Mouse (Mus musculus): ENCODE results near the gene Zbtb8a.
"Not testable (repeated sequence)": the region's sequence is repeated elsewhere in the genome, so short reads cannot be mapped to it uniquely, and the experiment has no call there.

Gene Zbtb8a

DNA sequence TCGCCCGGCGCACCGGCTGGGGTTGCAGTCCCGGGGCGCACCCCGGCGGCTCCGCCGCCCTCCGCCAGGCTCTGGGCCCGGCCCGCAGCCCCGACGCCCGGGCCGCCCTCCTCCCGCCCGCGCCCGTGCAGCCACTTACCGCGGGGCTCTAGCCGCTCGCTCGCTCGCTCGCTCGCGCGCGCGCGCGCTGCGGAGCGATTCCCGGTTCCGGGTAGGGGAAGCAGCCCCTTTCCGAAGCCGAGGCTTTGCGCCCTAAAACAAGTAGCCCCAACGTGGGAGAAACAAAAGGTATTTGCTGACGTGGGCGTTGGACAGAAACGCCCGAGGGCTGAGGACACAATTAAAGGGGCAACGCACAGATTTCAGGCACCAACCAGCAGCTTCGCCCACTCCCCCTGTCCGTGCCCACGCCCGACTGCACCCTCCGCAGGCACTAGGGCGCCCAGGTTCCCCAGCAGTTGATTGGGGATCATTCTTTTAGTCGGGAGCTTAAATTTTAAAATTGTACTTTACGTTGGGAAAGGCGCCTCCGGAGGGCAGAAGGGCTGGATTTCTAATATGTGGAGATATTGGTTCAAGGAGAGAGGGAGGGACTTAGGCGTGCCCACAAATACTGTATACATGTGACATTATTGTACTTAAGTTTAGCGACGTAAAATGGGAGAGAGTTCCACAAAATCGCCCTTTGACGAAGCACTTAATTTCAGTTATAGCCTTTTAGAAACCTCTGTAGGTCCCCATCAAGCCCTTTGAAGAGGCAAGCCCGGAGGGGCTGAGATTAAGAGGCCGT is at the start of gene Zbtb8a:
TSS of gene Zbtb8a (minus strand) at position 516 of the 790 bp plus-strand sequence.
- peak in 1 of 2 experiments; percentile 34 for DNase-seq

DNA sequence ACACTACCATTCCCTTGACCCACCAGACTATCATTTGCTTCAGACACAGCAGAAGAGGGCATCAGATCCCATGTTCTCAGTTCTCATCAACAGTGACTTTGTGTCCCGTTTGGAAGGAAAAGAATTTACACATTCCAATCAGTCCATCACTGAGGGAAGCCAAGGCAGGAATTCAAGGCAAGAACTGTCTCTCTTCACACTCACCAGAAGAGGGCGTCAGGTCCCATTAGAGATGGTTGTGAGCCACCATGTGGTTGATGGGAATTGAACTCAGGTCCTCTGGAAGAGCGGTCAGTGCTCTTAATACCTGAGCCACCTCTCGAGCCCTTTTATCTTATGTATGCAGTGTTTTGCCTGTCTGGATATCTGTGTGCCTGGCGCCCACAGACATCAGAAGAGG is 40.4 kb upstream of the Zbtb8a start:
- DNase-seq = no peak

DNA sequence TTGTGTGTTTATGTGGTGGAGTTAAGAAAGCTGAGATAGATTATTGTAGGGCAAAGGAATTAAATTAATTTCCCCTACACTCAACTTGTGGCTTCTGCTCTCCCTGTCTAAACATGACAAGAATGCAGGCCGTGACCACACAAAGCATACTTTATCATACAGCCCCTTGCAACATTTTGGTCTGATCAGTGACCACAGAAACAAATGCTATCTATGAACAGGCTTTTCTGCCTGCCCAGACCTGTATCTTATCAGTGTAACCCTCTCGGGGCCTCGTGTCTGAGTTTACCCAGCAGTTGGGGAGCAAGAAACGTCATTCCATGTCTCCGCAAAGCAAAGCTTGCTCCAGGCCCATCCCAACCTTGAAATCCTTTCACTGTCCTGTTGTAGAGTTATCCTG is 38.6 kb upstream of the Zbtb8a start:
- DNase-seq = no peak

DNA sequence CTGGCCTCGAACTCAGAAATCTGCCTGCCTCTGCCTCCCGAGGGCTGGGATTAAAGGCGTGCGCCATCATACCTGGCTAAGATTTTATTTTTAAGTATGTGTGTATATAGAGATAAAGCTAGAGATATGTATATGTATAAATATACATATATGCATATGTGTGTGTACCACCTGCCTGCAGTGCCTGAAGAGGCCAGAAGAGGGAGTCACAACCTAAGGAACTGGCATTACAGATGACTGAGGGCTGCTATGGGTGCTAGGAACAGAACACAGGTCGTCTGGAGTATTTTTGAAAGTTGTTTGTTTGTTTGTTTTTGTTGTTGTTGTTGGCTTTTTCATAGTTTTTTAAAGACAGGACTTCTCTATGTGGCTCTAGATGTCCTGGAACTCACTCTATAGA is 38.0 kb upstream of the Zbtb8a start:
- DNase-seq = no peak

DNA sequence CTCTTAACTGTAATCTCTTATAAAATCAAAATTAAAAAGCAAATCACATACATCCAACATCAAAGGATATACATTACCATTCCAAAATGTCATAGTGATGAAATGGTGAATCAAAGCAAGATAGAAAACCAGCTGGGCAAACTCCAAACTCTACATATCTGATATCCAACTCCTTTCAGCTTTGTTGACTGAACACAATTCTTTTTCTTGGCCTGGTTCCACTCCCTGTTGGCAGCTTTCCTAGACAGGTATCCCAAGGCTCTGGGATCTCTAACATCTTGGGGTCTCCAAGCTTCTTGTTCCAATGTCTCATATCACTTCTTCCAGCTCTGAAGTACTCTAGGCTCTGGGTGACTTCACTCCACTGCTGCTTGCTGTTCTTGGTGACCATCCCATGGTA is 33.1 kb upstream of the Zbtb8a start:
- no peak for DNase-seq

DNA sequence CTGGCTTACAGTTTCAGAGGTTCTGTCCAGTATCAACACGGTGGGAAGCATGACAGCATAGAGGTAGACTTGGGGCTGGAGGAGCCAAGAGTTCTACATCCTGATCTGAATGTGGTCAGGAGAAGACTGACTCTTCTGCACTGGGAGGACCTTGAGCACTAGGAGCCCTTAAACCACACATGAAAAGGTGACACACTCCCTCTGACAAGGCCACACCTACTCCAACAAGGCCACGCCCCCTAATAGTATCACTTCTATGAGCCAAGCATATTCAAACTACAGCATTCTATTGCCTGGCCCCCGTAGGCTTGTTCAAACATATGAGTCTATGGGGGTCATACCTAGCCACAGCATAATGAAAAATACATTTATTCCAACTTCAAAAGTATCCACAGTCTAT is 32.6 kb upstream of the Zbtb8a start:
- DNase-seq = not testable (repeated sequence)

DNA sequence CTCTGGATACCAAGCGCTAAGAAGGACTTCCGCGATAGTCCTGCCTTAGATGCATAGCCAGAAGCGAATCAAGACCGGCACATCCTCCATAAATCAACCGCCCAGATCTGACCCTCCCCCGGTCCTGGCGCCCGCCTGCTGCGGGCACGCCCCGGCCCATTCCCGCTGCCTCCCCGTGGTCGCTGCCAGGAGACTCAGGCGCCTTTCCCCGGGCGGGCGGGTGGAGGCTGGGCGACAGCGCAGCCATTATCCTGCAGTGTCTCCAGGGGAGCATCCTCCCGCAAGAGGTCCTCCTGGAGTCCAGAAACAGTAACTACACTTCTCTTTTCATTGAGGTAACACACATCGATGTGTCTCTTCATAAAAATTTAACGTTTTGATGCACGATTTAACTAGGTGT is 28.5 kb upstream of the Zbtb8a start:
- peak; percentile 61 to 65 for DNase-seq

DNA sequence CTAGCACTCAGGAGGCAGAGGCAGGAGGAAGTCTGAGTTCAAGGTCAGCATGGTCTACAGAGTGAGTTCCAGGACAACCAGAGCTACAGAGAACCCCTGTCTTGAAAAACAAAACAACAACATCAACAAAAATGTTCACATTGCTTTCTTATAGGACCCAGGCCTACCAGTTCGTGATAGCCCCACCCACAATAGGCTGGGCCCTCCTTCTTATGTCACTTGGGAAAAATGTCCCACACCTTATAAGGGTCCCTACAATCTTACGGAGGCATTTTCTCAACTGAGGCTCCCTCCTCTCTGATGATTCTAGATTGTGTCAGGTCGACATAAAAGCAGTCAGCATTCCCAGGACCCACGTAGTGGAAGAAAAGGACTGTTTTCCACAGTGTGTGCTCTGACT is 21.9 kb upstream of the Zbtb8a start:
- no peak for DNase-seq

DNA sequence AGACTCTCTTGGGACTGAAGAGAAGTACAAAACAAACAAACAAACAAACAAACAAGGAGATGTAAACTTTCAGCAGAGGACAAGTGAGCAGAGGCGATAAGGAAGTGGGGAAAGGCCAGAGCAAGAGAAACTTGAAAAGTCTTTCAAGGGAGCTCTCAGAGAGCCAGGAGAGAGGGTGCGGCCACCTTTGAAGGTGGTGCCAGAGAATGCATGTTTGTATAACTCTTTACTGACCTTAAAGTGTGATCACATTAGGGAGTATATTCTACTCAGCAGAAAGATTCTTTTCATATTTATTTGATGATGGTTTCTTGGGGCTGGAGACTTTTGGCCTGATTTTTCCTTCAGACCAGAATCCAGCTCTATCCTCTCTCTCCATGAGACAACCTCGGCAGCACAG is 19.0 kb upstream of the Zbtb8a start:
- DNase-seq = no peak

DNA sequence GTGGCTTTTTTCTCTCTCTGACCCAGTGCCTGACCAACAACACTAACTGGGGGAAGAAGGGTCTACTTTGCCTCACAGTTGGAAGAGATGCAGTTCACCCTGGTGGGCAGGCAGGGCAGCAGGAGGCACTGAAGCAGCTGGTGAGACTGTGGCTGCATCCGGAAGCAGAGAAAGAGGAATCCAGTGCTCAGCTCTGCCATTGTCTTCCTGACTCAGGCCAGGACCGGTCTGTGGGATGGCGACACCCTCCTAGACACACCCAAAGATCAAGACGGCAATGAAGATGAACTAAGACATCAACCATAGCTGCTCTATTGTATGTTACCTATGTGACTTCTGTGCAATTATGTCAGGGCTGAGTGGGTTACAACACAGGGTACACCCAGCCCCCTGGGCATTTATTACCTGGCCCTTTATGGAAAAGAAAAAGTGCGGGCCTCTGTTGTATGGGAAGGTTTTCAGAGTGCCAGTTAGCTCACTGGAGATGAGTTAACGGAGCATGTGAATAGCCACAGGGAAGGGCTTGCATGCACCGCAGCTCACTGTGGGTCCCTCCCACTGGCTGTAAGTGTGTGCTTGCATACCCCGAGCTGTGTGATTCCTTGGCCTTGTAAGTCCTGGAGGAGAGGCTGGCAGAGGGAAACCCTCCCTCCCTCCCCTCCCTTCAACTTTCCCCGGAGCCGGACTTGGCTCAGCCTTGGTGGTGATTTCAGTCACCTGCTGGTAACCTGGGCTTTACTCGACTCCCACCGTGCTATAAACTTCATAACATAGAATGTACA is 16.4 kb upstream of the Zbtb8a start:
- DNase-seq = no peak

DNA sequence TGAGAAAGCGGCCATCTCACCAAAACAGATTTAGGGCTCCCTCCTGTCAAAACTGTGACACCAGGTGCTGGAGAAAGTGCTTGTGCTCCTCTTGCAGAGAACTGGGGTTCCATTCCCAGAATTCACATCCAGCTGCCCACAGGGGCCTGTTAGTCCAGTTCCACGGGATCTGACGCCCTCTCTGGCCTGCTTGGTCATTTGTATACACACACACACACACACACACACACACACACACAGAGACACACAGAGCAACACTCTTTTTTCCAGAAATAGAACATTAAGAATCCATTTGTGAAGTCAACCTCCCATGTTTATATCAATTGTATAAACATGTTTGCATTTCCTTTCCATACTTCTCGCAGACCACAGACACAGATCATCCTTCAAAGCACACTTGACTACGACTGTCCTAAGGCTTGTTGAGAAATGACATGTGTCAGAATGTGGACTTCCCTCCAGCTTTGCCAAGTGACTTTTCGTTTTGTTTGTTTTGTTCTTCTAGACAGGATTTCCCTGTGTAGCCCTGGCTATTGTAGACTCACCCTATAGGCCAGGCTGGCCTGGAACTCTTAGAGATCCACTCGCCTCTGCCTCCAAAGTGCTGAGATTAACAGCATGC is 13.1 kb upstream of the Zbtb8a start:
- no peak for DNase-seq

DNA sequence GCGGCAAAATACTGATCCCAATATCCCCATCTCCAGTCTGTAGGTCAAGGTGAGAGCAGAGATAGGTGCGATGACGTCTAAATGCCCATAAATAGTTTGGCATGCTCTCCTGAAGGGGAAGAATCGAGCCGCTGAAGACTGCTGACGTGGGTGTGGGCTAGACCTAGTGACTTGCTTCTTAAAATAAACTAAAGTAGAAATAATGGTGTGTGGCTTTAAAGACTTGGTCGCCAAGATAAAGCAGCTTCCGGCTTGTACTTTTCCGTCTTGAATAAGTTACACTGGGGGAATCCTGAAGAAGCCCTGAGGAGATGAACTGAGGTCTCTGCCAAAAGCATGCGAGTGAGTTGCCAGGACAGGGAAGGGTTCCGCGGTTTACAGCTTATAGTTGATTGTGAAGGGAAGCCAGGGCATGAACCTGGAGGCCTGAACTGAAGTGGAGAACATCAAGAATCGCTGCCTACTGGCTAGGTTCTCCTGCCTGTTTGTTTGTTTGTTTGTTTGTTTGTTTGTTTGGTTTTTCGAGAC is 12.4 kb upstream of the Zbtb8a start:
- no peak for DNase-seq

DNA sequence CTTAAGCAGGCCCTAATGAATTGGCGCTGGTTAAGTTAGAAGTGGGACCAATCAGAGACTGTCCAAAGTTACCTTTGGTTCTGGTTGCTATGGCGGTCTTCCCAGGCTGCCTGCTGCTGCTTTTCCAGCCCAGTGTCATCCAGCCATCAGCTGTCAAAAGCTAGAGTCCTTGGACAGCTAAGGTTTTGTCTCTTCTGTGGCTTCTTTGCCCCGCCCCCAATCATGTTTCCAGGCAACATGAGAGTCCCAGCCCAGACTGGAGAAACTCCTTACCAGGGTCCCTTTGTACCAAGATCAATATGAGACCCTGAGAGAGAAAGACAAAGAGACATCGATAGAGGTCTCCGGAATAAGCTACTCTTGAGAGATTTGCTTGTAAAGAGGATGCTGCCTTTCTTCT is 10.5 kb upstream of the Zbtb8a start:
- DNase-seq = no peak

DNA sequence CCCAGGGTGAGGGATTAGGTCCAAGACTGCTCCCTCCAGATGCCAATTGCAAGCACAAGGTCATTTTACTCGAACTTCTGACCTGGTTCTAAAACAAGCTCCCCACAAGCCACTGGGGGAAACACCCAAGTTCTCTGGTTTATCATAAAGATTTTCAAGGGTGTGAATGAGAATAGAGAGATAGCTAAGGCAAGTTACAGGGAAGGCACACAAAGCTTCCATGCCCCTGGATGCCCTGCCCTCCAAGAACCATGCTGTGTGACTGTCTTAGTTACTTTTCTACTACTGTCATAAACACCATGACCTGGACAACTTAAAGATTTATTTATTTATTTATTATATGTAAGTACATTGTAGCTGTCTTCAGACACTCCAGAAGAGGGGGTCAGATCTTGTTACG is 9.1 kb upstream of the Zbtb8a start:
- no peak for DNase-seq

DNA sequence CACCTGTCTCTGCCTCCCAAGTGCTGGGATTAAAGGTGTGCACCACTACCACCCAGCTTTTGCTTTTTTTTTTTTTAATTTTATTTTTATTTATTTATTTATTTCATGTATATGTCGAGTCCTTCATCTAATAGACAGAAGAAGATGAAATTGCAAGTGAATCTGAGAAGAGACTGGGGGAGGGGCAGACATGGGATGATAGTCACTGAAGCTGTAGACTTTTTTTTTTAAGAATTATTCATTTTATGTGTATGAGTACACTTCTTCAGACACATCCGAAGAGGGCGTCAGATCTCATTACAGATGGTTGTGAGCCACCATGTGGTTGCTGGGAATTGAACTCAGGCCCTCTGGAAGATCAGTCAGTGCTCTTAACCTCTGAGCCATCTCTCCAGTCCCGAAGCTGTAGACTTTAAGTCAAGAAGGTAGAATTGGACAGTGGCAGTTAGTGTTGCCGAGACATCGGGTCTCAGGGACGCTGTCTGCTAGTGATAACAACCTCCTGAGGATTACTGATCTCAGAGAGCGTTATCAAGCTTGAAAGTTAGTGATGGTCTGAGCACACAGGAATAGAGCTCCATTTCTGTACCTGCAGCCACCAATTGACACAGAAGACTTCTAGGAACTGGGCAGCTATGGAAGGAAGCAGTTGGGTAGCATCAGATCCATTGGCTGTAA is 8.5 kb upstream of the Zbtb8a start:
- DNase-seq = no peak

DNA sequence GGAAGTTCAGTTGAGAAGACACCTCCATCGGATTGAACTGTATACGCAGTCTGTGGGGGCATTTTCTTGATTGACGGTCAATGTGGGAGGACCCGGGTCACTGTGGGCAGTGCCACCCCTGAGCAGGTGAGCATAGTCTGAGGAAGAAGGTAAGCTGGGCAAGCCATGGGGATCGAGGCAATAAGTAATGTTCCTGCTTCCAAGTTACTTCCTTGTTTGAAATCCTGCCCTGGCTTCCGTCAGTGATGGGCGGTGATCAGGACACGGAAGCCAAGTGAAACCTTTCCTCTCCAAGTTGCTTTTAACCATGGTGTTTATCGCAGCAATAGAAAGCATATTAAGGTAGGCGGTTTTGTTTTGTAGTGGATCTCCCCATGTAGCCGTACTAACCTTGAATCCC is 7.8 kb upstream of the Zbtb8a start:
- no peak for DNase-seq

DNA sequence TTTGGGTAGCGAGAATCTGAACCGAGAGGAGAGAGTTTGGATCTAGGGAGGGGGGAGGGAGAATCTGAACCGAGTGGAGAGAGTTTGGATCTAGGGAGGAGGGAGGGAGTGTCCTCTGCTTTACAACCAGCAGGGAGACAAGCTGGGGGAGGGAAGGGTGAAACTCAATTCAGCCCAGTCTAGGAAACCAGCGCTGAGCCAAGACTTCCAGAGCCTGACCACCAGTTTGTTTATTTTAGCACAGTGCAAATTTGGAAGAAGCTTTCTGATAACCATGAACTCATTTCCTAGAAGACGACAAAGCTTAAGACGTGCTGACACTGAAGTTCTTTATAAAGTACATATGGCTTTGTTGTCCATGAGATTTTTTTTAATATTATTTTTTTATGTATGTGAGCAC is 6.5 kb upstream of the Zbtb8a start:
- peak in 1 of 2 experiments; percentile 35 for DNase-seq

DNA sequence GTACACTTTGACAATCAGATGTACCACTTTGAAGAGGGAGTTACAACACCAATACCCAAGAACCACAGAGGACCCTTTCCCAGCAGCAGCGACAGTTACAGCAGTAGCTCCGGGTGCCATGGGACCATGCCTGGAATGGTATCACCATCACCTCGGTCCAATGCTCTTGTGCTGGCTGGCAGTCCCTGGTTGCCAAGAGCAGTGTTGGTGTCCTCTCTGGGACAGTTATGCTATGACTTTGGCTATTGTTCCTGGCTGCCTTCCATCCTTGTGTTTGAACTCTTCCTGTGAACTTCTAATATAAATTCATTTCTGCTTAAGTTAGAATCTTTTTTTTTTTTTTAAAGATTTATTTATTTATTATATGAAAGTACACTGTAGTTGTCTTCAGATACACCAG is 5.7 kb upstream of the Zbtb8a start:
- DNase-seq = no peak

DNA sequence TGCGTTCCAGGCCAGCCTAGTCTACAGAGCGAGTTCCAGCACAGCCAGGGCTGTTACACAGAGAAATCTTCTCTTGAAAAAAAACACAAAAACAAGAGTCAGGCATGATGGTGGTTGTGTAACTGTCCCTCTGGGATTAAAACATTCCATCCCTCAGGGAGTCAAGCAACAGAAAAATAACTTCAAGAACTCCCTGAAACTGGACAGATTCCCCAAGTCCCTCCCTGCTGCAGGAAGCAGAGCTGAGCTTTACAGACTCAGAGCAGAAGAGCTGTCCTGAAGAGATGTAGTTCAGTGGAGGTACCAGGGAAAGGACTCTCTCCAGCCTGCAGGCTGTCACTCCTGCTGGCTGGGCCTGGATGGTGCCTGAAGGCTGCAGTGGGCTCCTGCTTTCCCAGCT is 4.6 kb upstream of the Zbtb8a start:
- DNase-seq = peak in 1 of 2 experiments; percentile 33

DNA sequence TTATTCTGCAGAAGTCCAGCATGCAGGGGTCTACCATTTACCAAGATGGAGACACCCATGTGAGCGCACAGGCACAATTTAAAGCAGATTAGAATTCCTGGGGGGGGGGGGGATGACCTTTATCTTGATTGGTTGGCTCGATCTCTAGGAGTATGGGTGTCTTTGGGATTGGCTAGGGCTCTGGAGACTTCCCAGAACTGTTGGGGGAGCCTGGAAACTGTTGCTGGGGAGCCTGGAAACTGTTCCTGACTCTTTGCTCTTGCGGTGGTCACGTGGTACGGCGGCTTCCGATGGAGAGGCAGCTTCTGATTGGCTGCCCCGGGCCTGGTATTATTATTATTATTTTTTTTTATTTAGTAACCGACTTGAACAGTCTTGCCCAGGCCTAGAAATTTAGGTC is 4.1 kb upstream of the Zbtb8a start:
- no peak for DNase-seq

DNA sequence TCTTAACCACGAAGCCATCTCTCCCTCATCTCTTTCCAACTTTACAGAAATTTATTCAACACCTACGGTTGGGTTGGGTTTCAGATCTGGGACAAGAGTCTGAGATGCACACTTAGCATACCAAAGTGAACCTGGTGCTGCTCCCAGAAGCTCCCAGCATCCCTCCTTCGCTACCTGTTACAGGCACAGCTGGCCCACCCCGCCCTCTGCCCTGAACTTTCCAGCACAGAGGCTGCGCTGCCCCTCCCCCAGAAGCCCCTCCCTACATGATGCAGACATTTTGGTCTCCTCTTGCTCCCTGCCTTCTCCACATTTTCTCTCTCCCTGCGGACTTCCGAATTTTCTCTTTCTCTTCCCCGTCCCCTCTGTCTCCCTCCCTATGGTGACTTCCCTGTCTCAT is 3.2 kb upstream of the Zbtb8a start:
- DNase-seq = no peak

DNA sequence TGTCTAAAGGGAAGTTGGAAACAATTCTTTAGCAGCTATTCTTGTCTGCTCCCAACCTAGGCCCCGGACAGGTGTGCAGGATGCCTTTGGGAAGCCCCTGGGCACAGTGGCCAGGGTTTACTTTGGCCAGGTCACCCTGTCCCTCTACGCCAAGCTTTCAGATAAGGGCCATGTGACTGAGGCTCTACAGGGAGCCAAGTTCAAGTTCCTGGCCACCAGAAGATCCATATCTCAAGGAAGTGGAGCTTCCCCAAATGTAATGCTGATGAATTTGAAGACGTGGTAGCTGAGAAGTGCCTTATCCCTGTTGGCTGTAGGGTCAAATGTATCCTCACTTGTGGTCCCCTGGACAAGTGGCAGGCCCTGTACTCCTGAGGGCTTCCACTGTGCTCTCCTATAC is 1.9 kb upstream of the Zbtb8a start:
- DNase-seq = no peak

DNA sequence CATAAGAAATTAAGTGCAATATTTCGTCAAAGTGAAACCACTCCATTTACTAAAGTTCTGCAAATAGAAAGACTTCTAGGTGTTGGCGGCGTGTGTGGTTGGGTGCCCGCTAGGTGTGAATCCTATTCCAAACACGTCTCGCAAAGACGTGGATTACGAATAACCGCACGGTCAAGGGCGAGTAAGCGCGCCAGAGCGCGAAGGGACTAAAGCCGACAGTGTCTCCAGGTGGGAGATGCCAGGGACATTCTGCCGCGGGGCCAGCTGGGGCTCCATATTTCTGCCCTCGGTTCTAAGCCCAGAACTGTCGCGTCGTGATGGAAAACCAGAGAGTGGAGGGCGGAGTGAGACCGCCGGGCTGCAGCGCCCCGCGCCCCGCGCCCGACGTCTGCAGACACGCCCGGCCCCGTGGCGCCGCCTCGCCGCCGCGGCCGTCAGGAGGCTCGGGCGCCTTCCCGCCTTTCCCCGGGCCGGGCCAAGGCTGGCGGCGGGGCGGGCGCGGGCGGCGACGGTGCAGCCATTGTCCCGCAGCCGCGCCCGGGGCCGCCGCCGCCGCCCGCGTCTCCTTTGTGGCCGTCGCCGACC is 863 bp downstream of the Zbtb8a start:
- peak; percentile 15 to 39 for DNase-seq
